Mouse (Mus musculus) left cerebral cortex, adult 6 months (tissue): Measurements from ENCODE around the gene Tram1l1. TPM values are rescaled to one million over a fixed set of nuclear protein-coding genes. Genes with fewer than 3 reads are reported as not detected.

ENCODE experiments used
- long read RNA-seq, 2 experiments: library from polyadenylated mRNA; unstranded; transcript quantifications; one replicate each; pipeline ENCODE4 v2.0.0; 2019 to 2020
- polyA plus RNA-seq: library from polyadenylated mRNA; unstranded; fragments of <200 nt; fragmentation: Nextera tagmentation; gene quantifications from 2 replicates; pipeline ENCODE4 v1.2.3, GENCODE M21; 2021

Tram1l1 gene
- polyA plus RNA-seq, result 20.4 and 25.3 TPM in 2 replicates
- long read RNA-seq, experiment 1, transcript Tram1l1-201 (1 exons, 3,889 nt), result major isoform, 233 of 233 reads
- long read RNA-seq, experiment 1, partial matches to known transcripts, result 0 of 233 reads
- long read RNA-seq, experiment 1, other reads (novel, unspliced or antisense), result 0 of 233 reads
- long read RNA-seq, experiment 2, transcript Tram1l1-201 (1 exons, 3,889 nt), result major isoform, 78 of 78 reads
- long read RNA-seq, experiment 2, partial matches to known transcripts, result 0 of 78 reads
- long read RNA-seq, experiment 2, other reads (novel, unspliced or antisense), result 0 of 78 reads

GRCm38 (mm10) chr3:124320821-124321576 lies at the start of gene Tram1l1:
TSS of gene Tram1l1 (plus strand) at chr3:124320855.

Other genes starting within 250 kb of the Tram1l1 start
- not detected in 2 replicates for gene 1700006A11Rik, start 105.2 kb downstream of the Tram1l1 start, polyA plus RNA-seq